ENCODE assay signal across 17 mouse cellular contexts in genomic region chr5:151642102-151642501, GRCm38 (mm10). TPM values are rescaled to one million over a fixed set of nuclear protein-coding genes. Genes with fewer than 3 reads are reported as not detected.
"Had no signal": no experiment of that assay in that cellular context is flagged by ENCODE, and none has a peak within 500 bp of the region (broad histone marks: within the 10 kb centered on the region; RNA-seq: fewer than 3 reads in every experiment).

No protein-coding gene starts in this region.

- H3K9ac ChIP-seq: limb, embryonic 12.5 days; lung, embryonic 15.5 days; midbrain, embryonic 12.5 days had no signal

- H3K4me2 ChIP-seq: limb, embryonic 12.5 days; lung, embryonic 15.5 days; midbrain, embryonic 12.5 days had no signal

- H3K4me3 ChIP-seq: left cerebral cortex, adult 2 months; limb, embryonic 12.5 days; lung, embryonic 15.5 days; megakaryocyte, embryonic 14.5 days; midbrain, embryonic 12.5 days had no signal

- H3K27ac ChIP-seq: left cerebral cortex, adult 2 months; limb, embryonic 12.5 days; lung, embryonic 15.5 days; macrophage; midbrain, embryonic 12.5 days; stomach, postnatal 0 days had no signal

- H3K9me3 ChIP-seq: lung, embryonic 15.5 days; megakaryocyte, embryonic 14.5 days; midbrain, embryonic 12.5 days had no signal

- H3K27me3 ChIP-seq: limb, embryonic 12.5 days; lung, embryonic 15.5 days; megakaryocyte, embryonic 14.5 days; midbrain, embryonic 12.5 days had no signal

- H3K4me1 ChIP-seq: limb, embryonic 12.5 days; lung, embryonic 15.5 days; midbrain, embryonic 12.5 days had no signal

- DNase-seq: kidney, adult 8-10 months; kidney, postnatal 25 days; liver; lung, postnatal 14 days; right cerebral cortex, postnatal 14 days; thymus, postnatal 4 days had no signal

RNA-seq across cellular contexts. Expression of gene Vmn2r18, which starts 36.3 kb away (rescaled TPM):
- total RNA-seq: layer of hippocampus, postnatal 25 days; left cerebral cortex, adult 2 months; left cerebral cortex, postnatal 14 days; midbrain, postnatal 0 days had no signal
- polyA plus RNA-seq: limb, embryonic 12.5 days; liver, embryonic 16.5 days; lung, embryonic 15.5 days; macrophage had no signal
